Mouse (Mus musculus): ENCODE measurements at regions not wholly inside any gene's neighbourhood (a gene's known extent, or its start where the extent isn't known, plus 50 kb on each side); places are given as distances from the start of the nearest gene placed in this dataset.

DNA sequence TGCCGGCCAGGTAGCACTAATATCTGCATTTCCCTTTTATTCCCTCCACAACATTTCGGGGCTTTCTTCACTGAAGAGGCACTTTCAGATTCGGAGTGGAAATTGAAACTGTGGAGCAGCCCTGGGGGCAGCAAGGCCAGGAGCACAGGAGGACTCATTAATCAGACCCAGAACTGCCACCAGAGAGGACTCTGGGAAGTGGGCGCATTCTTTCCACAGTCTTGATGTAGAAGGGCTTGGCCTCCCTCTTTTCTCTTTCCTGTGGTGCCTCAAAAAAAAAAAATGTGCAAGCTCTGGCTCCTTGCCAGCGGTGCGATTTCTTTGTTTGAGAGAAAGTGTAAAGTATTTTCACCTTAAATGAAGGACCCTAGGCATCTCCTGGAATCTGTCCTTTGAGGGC, 281.6 kb upstream of the Meox2 start:
- in situ Hi-C loops (cut with MboI; ENCODE audit: low pct_ligation_motif_present, low pct_unique_long_range_greater_than_20kb, low sequenced_read_pairs) (no loop called here), dilution Hi-C loops (cut with MboI; ENCODE audit: extremely low pct_ligation_motif_present, extremely low pct_unique_long_range_greater_than_20kb, low sequenced_read_pairs) (no loop called here)
- Histone ChIP-seq H3K79me2 (replicated peaks; ENCODE audit: control insufficient read depth, extremely low read depth, insufficient read depth, poor library complexity, severe bottlenecking) (no peaks in the 10 kb centered on the region), H3K27ac (ENCODE audit: insufficient read depth, low read depth) (no peak overlapping the region), H3K4me2 (ENCODE audit: insufficient read depth, low read depth, poor library complexity, severe bottlenecking) (no peak overlapping the region), H3K4me3 (replicated peaks in 1 of 3; ENCODE audit: low read depth in 2 of 3, low read length in 2 of 3, poor library complexity in 1 of 3) (no peak overlapping the region), H3K4me1 (ENCODE audit: control insufficient read depth in 1 of 2, insufficient read depth in 2 of 2) (peaks cover 3 to 7% of the 10 kb centered on the region in 2 experiments; a peak in 2 of 4 replicates), H3K36me3 (replicated peaks in 1 of 2; ENCODE audit: control insufficient read depth in 1 of 2, insufficient read depth in 1 of 2, low read length in 1 of 2) (no peaks in the 10 kb centered on the region), H3K9ac (ENCODE audit: insufficient read depth, low read depth) (no peak overlapping the region), H3K9me3 (replicated peaks; ENCODE audit: low read length) (no peaks in the 10 kb centered on the region), H3K27me3 (replicated peaks) (no peaks in the 10 kb centered on the region)
- TF ChIP-seq ETS1 (conservative IDR thresholded peaks at IDR 0.05; ENCODE audit: low read depth, low read length) (no peak), POLR2A (IDR thresholded peaks at IDR 0.05; ENCODE audit: low read depth, low read length) (no peak), RAD21 (IDR thresholded peaks at IDR 0.05; ENCODE audit: low read depth, low read length) (no peak), TBP (conservative IDR thresholded peaks at IDR 0.05; ENCODE audit: low read depth, low read length) (no peak), MEF2A (IDR thresholded peaks at IDR 0.05; ENCODE audit: borderline replicate concordance, low read depth, low read length) (no peak), CHD1 (IDR thresholded peaks at IDR 0.05; ENCODE audit: low read depth, low read length) (no peak), USF1 (IDR thresholded peaks at IDR 0.05; ENCODE audit: low read depth, low read length) (no peak), NELFE (IDR thresholded peaks at IDR 0.05; ENCODE audit: low read depth, low read length) (no peak), MAZ (IDR thresholded peaks at IDR 0.05; ENCODE audit: low read depth, low read length) (no peak)
- DNase-seq (ENCODE audit: extremely low read depth) = no peak

DNA sequence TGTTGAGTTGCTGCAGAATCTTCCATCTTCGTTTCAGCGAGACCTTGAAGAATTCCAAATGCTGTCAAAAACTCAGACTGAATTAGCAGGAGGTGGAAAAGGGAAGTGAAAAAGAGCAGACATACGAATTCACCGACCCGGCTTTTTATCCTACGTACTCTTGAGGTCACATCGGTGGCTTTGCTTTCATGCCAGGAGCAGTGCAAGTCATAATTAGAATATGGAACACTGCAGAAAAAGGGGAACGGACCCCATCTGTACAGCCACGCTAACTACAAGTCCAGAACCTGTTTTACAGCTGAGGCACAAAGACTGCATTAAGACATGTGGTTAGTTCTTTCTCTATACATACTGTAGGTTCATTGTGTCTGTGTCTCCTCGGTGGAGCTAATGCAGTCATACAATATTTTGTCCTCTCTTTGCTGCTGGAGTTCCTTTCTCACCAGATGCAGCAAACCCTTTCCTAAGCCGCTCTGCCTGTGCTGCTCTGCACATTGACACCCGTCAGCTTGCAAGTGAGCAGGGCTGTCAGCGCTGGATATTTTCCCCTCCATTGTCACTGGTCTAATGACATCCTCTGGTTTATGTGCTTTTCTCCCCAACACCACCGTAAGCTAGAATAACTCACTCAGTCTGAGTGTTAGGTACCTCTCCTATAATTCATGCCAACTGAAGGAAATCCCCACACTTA, 276.9 kb upstream of the Meox2 start:
- dilution Hi-C loops (cut with MboI; ENCODE audit: extremely low pct_ligation_motif_present, extremely low pct_unique_long_range_greater_than_20kb, low sequenced_read_pairs) = no loop called here
- Histone ChIP-seq H3K79me2 (replicated peaks; ENCODE audit: control insufficient read depth, extremely low read depth, insufficient read depth, poor library complexity, severe bottlenecking) (no peaks in the 10 kb centered on the region), H3K4me3 (replicated peaks in 1 of 3; ENCODE audit: low read depth in 2 of 3, low read length in 2 of 3, poor library complexity in 1 of 3) (no peak overlapping the region), H3K27me3 (replicated peaks) (no peaks in the 10 kb centered on the region), H3K27ac (ENCODE audit: insufficient read depth, low read depth) (no peak overlapping the region), H3K4me1 (ENCODE audit: control insufficient read depth in 1 of 2, insufficient read depth in 2 of 2) (peaks cover 4 to 13% of the 10 kb centered on the region in 2 experiments; a peak in 2 of 4 replicates), H3K36me3 (replicated peaks in 1 of 2; ENCODE audit: control insufficient read depth in 1 of 2, insufficient read depth in 1 of 2, low read length in 1 of 2) (no peaks in the 10 kb centered on the region), H3K4me2 (ENCODE audit: insufficient read depth, low read depth, poor library complexity, severe bottlenecking) (peak overlapping the region; percentile 88), H3K9me3 (replicated peaks; ENCODE audit: low read length) (no peaks in the 10 kb centered on the region), H3K9ac (ENCODE audit: insufficient read depth, low read depth) (no peak overlapping the region)
- in situ Hi-C loops (cut with MboI; ENCODE audit: low pct_ligation_motif_present, low pct_unique_long_range_greater_than_20kb, low sequenced_read_pairs) = no loop called here
- DNase-seq (ENCODE audit: extremely low read depth) = peak; percentile 58
- TF ChIP-seq TBP (conservative IDR thresholded peaks at IDR 0.05; ENCODE audit: low read depth, low read length) = no peak
- TF ChIP-seq ETS1 (conservative IDR thresholded peaks at IDR 0.05; ENCODE audit: low read depth, low read length) = no peak; the same call in 1 of the 2 replicates
- TF ChIP-seq UBTF (IDR thresholded peaks at IDR 0.05; ENCODE audit: low read depth, low read length) = no peak
- TF ChIP-seq MXI1 (IDR thresholded peaks at IDR 0.05; ENCODE audit: low read depth, low read length) = no peak
- no peak for TF ChIP-seq HCFC1 (IDR thresholded peaks at IDR 0.05; ENCODE audit: low read depth, low read length)
- TF ChIP-seq RCOR1 (conservative IDR thresholded peaks at IDR 0.05; ENCODE audit: low read depth, low read length) = no peak
- no peak for TF ChIP-seq SIN3A (IDR thresholded peaks at IDR 0.05; ENCODE audit: low read length)
- TF ChIP-seq ZKSCAN1 (IDR thresholded peaks at IDR 0.05; ENCODE audit: borderline replicate concordance, low read depth, low read length) = no peak
- no peak for TF ChIP-seq ZC3H11A (IDR thresholded peaks at IDR 0.05; ENCODE audit: low read depth, low read length)
- TF ChIP-seq JUN (IDR thresholded peaks at IDR 0.05; ENCODE audit: insufficient read depth, low read depth, low read length) = no peak
- no peak for TF ChIP-seq TCF12 (IDR thresholded peaks at IDR 0.05; ENCODE audit: low read depth, low read length)
- no peak for TF ChIP-seq CTCF (conservative IDR thresholded peaks at IDR 0.05 in 1 of 2, IDR thresholded peaks at IDR 0.05 in 1 of 2; ENCODE audit: low read depth in 2 of 2, low read length in 2 of 2)
- no peak for TF ChIP-seq NRF1 (IDR thresholded peaks at IDR 0.05; ENCODE audit: low read depth, low read length)
- TF ChIP-seq ZNF384 (IDR thresholded peaks at IDR 0.05; ENCODE audit: low read depth, low read length) = no peak
- TF ChIP-seq BHLHE40 (IDR thresholded peaks at IDR 0.05; ENCODE audit: low read depth, low read length) = peak; percentile 27; the same call in 1 of the 2 replicates
- peak; percentile 83 for TF ChIP-seq EP300 (IDR thresholded peaks at IDR 0.05; ENCODE audit: low read length)
- no peak for TF ChIP-seq PAX5 (IDR thresholded peaks at IDR 0.05; ENCODE audit: low read length)
- TF ChIP-seq CHD2 (IDR thresholded peaks at IDR 0.05; ENCODE audit: low read length) = no peak
- no peak for TF ChIP-seq ZMIZ1 (IDR thresholded peaks at IDR 0.05; ENCODE audit: low read depth, low read length)
- no peak for TF ChIP-seq KAT2A (IDR thresholded peaks at IDR 0.05; ENCODE audit: insufficient replicate concordance, low read length)
- TF ChIP-seq NELFE (IDR thresholded peaks at IDR 0.05; ENCODE audit: low read depth, low read length) = no peak
- TF ChIP-seq E2F4 (IDR thresholded peaks at IDR 0.05; ENCODE audit: insufficient replicate concordance, low read depth, low read length) = no peak
- TF ChIP-seq USF2 (conservative IDR thresholded peaks at IDR 0.05; ENCODE audit: low read depth, low read length) = no peak
- TF ChIP-seq MAX (IDR thresholded peaks at IDR 0.05; ENCODE audit: low read length) = no peak
- no peak for TF ChIP-seq ELF1 (IDR thresholded peaks at IDR 0.05; ENCODE audit: low read depth, low read length)
- TF ChIP-seq MYC (IDR thresholded peaks at IDR 0.05; ENCODE audit: low read depth, low read length) = no peak
- 0 out of 2 replicates have a peak, but pooled peaks have one; percentile 33 for TF ChIP-seq MAFK (IDR thresholded peaks at IDR 0.05; ENCODE audit: insufficient replicate concordance, low read length)
